Mouse (Mus musculus): Measurements from ENCODE around the gene Nle1.

GRCm38 (mm10) chr11:82889524-82890341, 18.5 kb downstream of the Nle1 start:
- no peak for TF ChIP-seq POLR2A (IDR thresholded peaks at IDR 0.05; ENCODE audit: insufficient read length, low read depth)
- TF ChIP-seq E2F4 (IDR thresholded peaks at IDR 0.05; ENCODE audit: insufficient read depth), result no peak
- TF ChIP-seq MAX (IDR thresholded peaks at IDR 0.05; ENCODE audit: low read depth), result no peak
- no peak for TF ChIP-seq TCF12 (IDR thresholded peaks at IDR 0.05; ENCODE audit: insufficient read depth, poor library complexity, severe bottlenecking)
- no peak for TF ChIP-seq POLR2AphosphoS2 (IDR thresholded peaks at IDR 0.05; ENCODE audit: insufficient read length, low read depth)
- TF ChIP-seq MYOG (IDR thresholded peaks at IDR 0.05; ENCODE audit: control insufficient read depth in 1 of 3, insufficient read depth in 1 of 3, insufficient read length in 2 of 3, low read depth in 2 of 3), result peak in 1 of 3 experiments; percentile 3
- no peak for TF ChIP-seq MYOD1 (IDR thresholded peaks at IDR 0.05; ENCODE audit: control insufficient read depth in 1 of 3, insufficient read length in 2 of 3, low read depth in 2 of 3)
- no peak for TF ChIP-seq CEBPB (IDR thresholded peaks at IDR 0.05; ENCODE audit: insufficient read depth, poor library complexity, severe bottlenecking)
